8 mouse cellular contexts compared by ENCODE assay signal in the genomic region with DNA sequence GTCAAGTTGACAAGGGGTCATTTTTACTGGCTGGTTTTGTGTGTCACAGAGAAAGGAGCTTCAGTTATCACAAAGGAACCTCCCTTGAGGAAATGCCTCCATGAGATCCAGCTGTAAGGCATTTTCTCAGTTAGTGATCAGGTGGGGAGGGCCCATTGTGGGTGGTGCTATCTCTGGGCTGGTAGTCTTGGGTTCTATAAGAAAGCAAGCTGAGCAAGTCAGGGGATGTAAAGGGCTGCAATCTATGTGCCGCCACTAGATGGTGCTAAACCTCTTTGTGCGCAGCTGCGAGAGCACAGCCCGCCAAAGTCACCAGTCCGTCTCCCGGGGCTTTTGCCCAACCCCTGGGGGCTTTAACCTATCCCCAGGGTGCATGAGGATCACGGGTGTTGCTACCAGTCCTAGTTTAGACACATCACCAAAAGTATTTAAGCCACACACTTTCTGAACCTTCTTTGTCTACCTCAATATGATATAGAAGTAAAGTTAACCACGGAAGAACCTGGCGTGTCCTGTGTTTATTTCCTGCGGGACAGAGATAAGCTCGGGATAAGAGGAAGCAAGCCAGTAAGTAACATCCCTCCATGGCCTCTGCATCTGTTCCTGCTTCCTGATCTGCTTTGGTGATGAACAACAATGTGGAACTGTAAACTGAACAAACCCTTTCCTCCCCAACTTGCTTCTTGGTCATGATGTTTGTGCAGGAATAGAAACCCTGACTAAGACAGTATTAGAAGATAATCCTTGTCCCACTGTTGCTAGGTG. TPM values are rescaled to one million over a fixed set of nuclear protein-coding genes. Genes with fewer than 3 reads are reported as not detected.
DNase-seq lines count a peak whose midpoint lies in the region; ATAC-seq and TF ChIP-seq lines count a peak whose summit lies in the region.
"Not testable (repeated sequence)": the region's sequence is repeated elsewhere in the genome, so short reads cannot be mapped to it uniquely, and the experiment has no call there.

No protein-coding gene starts in this region.

- not testable (repeated sequence) for H3K4me1 ChIP-seq in ES-Bruce4 (ENCODE audit: control insufficient read depth, insufficient read depth, low read length); hindbrain, embryonic 12.5 days; liver, embryonic 16.5 days (ENCODE audit: control insufficient read depth, low read depth, low read length); neural tube, embryonic 14.5 days (ENCODE audit: control insufficient read depth, insufficient read depth, low read length)

- not testable (repeated sequence) for TF ChIP-seq POLR2A in ES-Bruce4 (IDR thresholded peaks at IDR 0.05; ENCODE audit: insufficient read depth, low read length)

- 10% methylated on average over 11 of the region's 11 CpGs for WGBS in hindbrain, embryonic 12.5 days
- 1% methylated on average over 11 of the region's 11 CpGs for WGBS in liver, embryonic 16.5 days (ENCODE audit: insufficient replicate concordance)
- WGBS in neural tube, embryonic 14.5 days = 11% methylated on average over 10 of the region's 11 CpGs

- H3K27ac ChIP-seq in ES-Bruce4 (ENCODE audit: insufficient read depth, low read length); hindbrain, embryonic 12.5 days; liver, embryonic 16.5 days (ENCODE audit: low read length); neural tube, embryonic 14.5 days (ENCODE audit: low read depth, low read length): not testable (repeated sequence)

- peak overlapping the region; percentile 37 for H3K4me2 ChIP-seq in hindbrain, embryonic 12.5 days (replicated peaks)
- H3K4me2 ChIP-seq in liver, embryonic 16.5 days (ENCODE audit: low read depth, low read length) = peak overlapping the region; percentile 37; the same call in 1 of the 2 replicates
- H3K4me2 ChIP-seq in neural tube, embryonic 14.5 days (ENCODE audit: low read depth, low read length) = not testable (repeated sequence)

- ATAC-seq in hindbrain, embryonic 12.5 days (ENCODE audit: low FRiP score); liver, embryonic 16.5 days (ENCODE audit: low read depth): not testable (repeated sequence)
- ATAC-seq in neural tube, embryonic 14.5 days (ENCODE audit: low read depth) = peak; percentile 49; the same call in 1 of the 2 replicates

- H3K27me3 ChIP-seq in ES-Bruce4 (ENCODE audit: control insufficient read depth, insufficient read depth, low read length, poor library complexity, severe bottlenecking); hindbrain, embryonic 12.5 days; liver, embryonic 16.5 days (ENCODE audit: control insufficient read depth, insufficient read depth, low read depth, low read length); neural tube, embryonic 14.5 days (ENCODE audit: control insufficient read depth, insufficient read depth, low read length): not testable (repeated sequence)

- TF ChIP-seq CTCF in ES-Bruce4 (IDR thresholded peaks at IDR 0.05; ENCODE audit: low read depth, low read length) = peak; percentile 36

- H3K9ac ChIP-seq in ES-Bruce4 (ENCODE audit: low read depth, poor library complexity, severe bottlenecking); hindbrain, embryonic 12.5 days; liver, embryonic 16.5 days (ENCODE audit: low read depth, low read length); neural tube, embryonic 14.5 days (replicated peaks; ENCODE audit: low read depth, low read length): not testable (repeated sequence)

- TF ChIP-seq EP300 in ES-Bruce4 (IDR thresholded peaks at IDR 0.05; ENCODE audit: insufficient read depth, low read depth, low read length) = not testable (repeated sequence)

- DNase-seq in cerebellum, adult 9-11 months = peak; percentile 58
- DNase-seq in frontal cortex, postnatal 36 days (ENCODE audit: low spot score in 2 of 2) = peak; percentile 72 to 86
- DNase-seq in layer of hippocampus, adult 8-10 months (ENCODE audit: low spot score in 2 of 2) = peak; percentile 44 to 81
- peak; percentile 76 for DNase-seq in testis, postnatal 10 days (ENCODE audit: low spot score)

- H3K9me3 ChIP-seq in ES-Bruce4 (replicated peaks; ENCODE audit: control insufficient read depth, insufficient read depth, low read length, poor library complexity, severe bottlenecking); hindbrain, embryonic 12.5 days (replicated peaks); liver, embryonic 16.5 days (replicated peaks; ENCODE audit: control insufficient read depth, low read length); neural tube, embryonic 14.5 days (ENCODE audit: control insufficient read depth, low read length): not testable (repeated sequence)

- H3K36me3 ChIP-seq in ES-Bruce4 (ENCODE audit: control insufficient read depth, insufficient read depth, low read length, poor library complexity, severe bottlenecking); hindbrain, embryonic 12.5 days; liver, embryonic 16.5 days (ENCODE audit: control insufficient read depth, insufficient read depth); neural tube, embryonic 14.5 days (ENCODE audit: control insufficient read depth, insufficient read depth, low read length): not testable (repeated sequence)

- H3K4me3 ChIP-seq in ES-Bruce4 (ENCODE audit: low read depth, low read length); hindbrain, embryonic 12.5 days; liver, embryonic 16.5 days (ENCODE audit: low read depth, low read length); neural tube, embryonic 14.5 days (ENCODE audit: low read depth, low read length): not testable (repeated sequence)

RNA-seq across cellular contexts. Expression of a gene that starts 6.1 kb away (rescaled TPM):
- polyA plus RNA-seq in ES-Bruce4 (2011; ENCODE audit: insufficient read depth, insufficient read length, low read depth, missing spikeins) = 0.17 TPM in 1 of 2 replicates, not detected in the other
- 0.10 and 0.41 TPM in 2 replicates for polyA plus RNA-seq in hindbrain, embryonic 12.5 days (2016; fragmentation: Nextera tagmentation; extraction: Ambion mirVana)
- under 1 TPM in 3 of 4 experiments, not detected in 1; 0.39 to 0.61 (median 0.51) TPM for total RNA-seq in layer of hippocampus, adult 8-10 months (2022)
- 0.65 and 0.76 TPM in 2 replicates for polyA plus RNA-seq in liver, embryonic 16.5 days (2015; fragmentation: Nextera tagmentation; extraction: Ambion mirVana)
- polyA plus RNA-seq in neural tube, embryonic 14.5 days (2014; fragmentation: Nextera tagmentation; extraction: Ambion mirVana) = 0.44 and 0.95 TPM in 2 replicates

RNA-seq across cellular contexts. Expression of a gene that starts 22.6 kb away (rescaled TPM):
- 17.1 and 17.9 TPM in 2 replicates for polyA plus RNA-seq in ES-Bruce4 (2011; ENCODE audit: insufficient read depth, insufficient read length, low read depth, missing spikeins)
- polyA plus RNA-seq in hindbrain, embryonic 12.5 days (2016; fragmentation: Nextera tagmentation; extraction: Ambion mirVana) = 54.7 and 56.3 TPM in 2 replicates
- 10 to 100 TPM; 39.9 to 46.3 (median 43.1) TPM for total RNA-seq in layer of hippocampus, adult 8-10 months (2022)
- 17.5 and 22.4 TPM in 2 replicates for polyA plus RNA-seq in liver, embryonic 16.5 days (2015; fragmentation: Nextera tagmentation; extraction: Ambion mirVana)
- 53.6 and 58.4 TPM in 2 replicates for polyA plus RNA-seq in neural tube, embryonic 14.5 days (2014; fragmentation: Nextera tagmentation; extraction: Ambion mirVana)

RNA-seq across cellular contexts. Expression of a gene that starts 46.2 kb away (rescaled TPM):
- polyA plus RNA-seq in ES-Bruce4 (2011; ENCODE audit: insufficient read depth, insufficient read length, low read depth, missing spikeins) = 31.1 and 39.0 TPM in 2 replicates
- 31.6 and 34.7 TPM in 2 replicates for polyA plus RNA-seq in hindbrain, embryonic 12.5 days (2016; fragmentation: Nextera tagmentation; extraction: Ambion mirVana)
- 10 to 100 TPM; 38.0 to 46.2 (median 44.3) TPM for total RNA-seq in layer of hippocampus, adult 8-10 months (2022)
- 4.5 and 7.8 TPM in 2 replicates for polyA plus RNA-seq in liver, embryonic 16.5 days (2015; fragmentation: Nextera tagmentation; extraction: Ambion mirVana)
- 27.0 and 31.6 TPM in 2 replicates for polyA plus RNA-seq in neural tube, embryonic 14.5 days (2014; fragmentation: Nextera tagmentation; extraction: Ambion mirVana)

RNA-seq across cellular contexts. Expression of a gene that starts 49.4 kb away (rescaled TPM):
- polyA plus RNA-seq in ES-Bruce4 (2011; ENCODE audit: insufficient read depth, insufficient read length, low read depth, missing spikeins) = not detected in 2 replicates
- not detected in 2 replicates for polyA plus RNA-seq in hindbrain, embryonic 12.5 days (2016; fragmentation: Nextera tagmentation; extraction: Ambion mirVana)
- total RNA-seq in layer of hippocampus, adult 8-10 months (2022) = not detected
- 0.38 TPM in 1 of 2 replicates, not detected in the other for polyA plus RNA-seq in liver, embryonic 16.5 days (2015; fragmentation: Nextera tagmentation; extraction: Ambion mirVana)
- not detected in 2 replicates for polyA plus RNA-seq in neural tube, embryonic 14.5 days (2014; fragmentation: Nextera tagmentation; extraction: Ambion mirVana)

RNA-seq across cellular contexts. Expression of a gene that starts 50.0 kb away (rescaled TPM):
- polyA plus RNA-seq in ES-Bruce4 (2011; ENCODE audit: insufficient read depth, insufficient read length, low read depth, missing spikeins) = 0.76 and 0.85 TPM in 2 replicates
- 11.9 and 12.9 TPM in 2 replicates for polyA plus RNA-seq in hindbrain, embryonic 12.5 days (2016; fragmentation: Nextera tagmentation; extraction: Ambion mirVana)
- 10 to 100 TPM; 13.9 to 16.5 (median 15.6) TPM for total RNA-seq in layer of hippocampus, adult 8-10 months (2022)
- 6.5 and 8.1 TPM in 2 replicates for polyA plus RNA-seq in liver, embryonic 16.5 days (2015; fragmentation: Nextera tagmentation; extraction: Ambion mirVana)
- 15.9 and 18.0 TPM in 2 replicates for polyA plus RNA-seq in neural tube, embryonic 14.5 days (2014; fragmentation: Nextera tagmentation; extraction: Ambion mirVana)
